Mouse (Mus musculus) hindbrain, postnatal 0 days (tissue): ENCODE data around the gene Chmp5. TPM values are rescaled to one million over a fixed set of nuclear protein-coding genes. Genes with fewer than 3 reads are reported as not detected.

Experiments
- ATAC-seq: fragments of 200-750 bp; cut with Nextera tagmentation; 2 replicates; pipeline ENCODE4 v1.8.0; 2017; ENCODE audit warnings: mild to moderate bottlenecking, moderate TSS enrichment, moderate library complexity
- DNase-seq: peaks from one replicate; pipeline ENCODE4 v3.0.0-alpha.2; 2015; ENCODE audit warnings: low spot score
- H3K27ac ChIP-seq: fragments of 300-500 bp; sonication (generic); 2 replicates; pipeline ENCODE4 v1.5.1; 2014; ENCODE audit warnings: mild to moderate bottlenecking
- H3K27me3 ChIP-seq: fragments of 300-500 bp; sonication (generic); 2 replicates; pipeline ENCODE4 v1.6.1; 2014; ENCODE audit warnings: low read length, mixed read lengths; ENCODE audit not compliant: insufficient read depth
- H3K36me3 ChIP-seq: fragments of 300-500 bp; sonication (generic); 2 replicates; pipeline ENCODE4 v1.6.1; 2014; ENCODE audit warnings: low read length, mixed read lengths; ENCODE audit not compliant: insufficient read depth
- H3K4me1 ChIP-seq: fragments of 300-500 bp; sonication (generic); 2 replicates; pipeline ENCODE4 v1.6.1; 2014; ENCODE audit warnings: antibody characterized with exemption, low read length, mixed read lengths; ENCODE audit not compliant: insufficient read depth
- H3K4me2 ChIP-seq: fragments of 300-500 bp; sonication (generic); 2 replicates; pipeline ENCODE4 v1.6.1; 2014; ENCODE audit warnings: low read depth, mild to moderate bottlenecking, low read length, moderate library complexity, mixed read lengths
- H3K4me3 ChIP-seq: fragments of 300-500 bp; sonication (generic); 2 replicates; pipeline ENCODE4 v1.5.1; 2014; ENCODE audit warnings: low read length
- H3K9ac ChIP-seq: fragments of 300-500 bp; sonication (generic); replicated peaks from 2 replicates; pipeline ENCODE4 v1.6.1; 2014; ENCODE audit warnings: mild to moderate bottlenecking, low read length, moderate library complexity, mixed read lengths
- H3K9me3 ChIP-seq: fragments of 300-500 bp; sonication (generic); 2 replicates; pipeline ENCODE4 v1.6.1; 2016; ENCODE audit warnings: low read length, mixed read lengths
- CTCF ChIP-seq: IDR thresholded peaks from 2 replicates; pipeline ENCODE4 v1.5.1; 2016; ENCODE audit warnings: antibody characterized with exemption, control low read depth, low read depth
- WGBS: fragments of 180-500 bp; shearing (Covaris S2); extraction: QIAGEN DNeasy Blood & Tissue Kit; methylation state at CpG from one replicate; pipeline ENCODE4 v1.1.7; 2014; 5-methylcytosine and 5-hydroxymethylcytosine counted together
- microRNA-seq, 2 experiments: library from miRNA; unstranded; fragments of <30 nt; microRNA quantifications; one replicate each; pipeline ENCODE4; 2016
- polyA plus RNA-seq: library from polyadenylated mRNA; unstranded; fragments of >200 nt; fragmentation: Nextera tagmentation; extraction: Ambion mirVana; gene quantifications from 2 replicates; pipeline ENCODE4 v1.2.1, GENCODE M21; 2015
- total RNA-seq: library from RNA; depleted of rRNA; stranded (reverse); fragments of >200 nt; gene quantifications from 2 replicates; pipeline ENCODE4 v1.2.3, GENCODE M21; 2014; rRNA removed

Chmp5 gene
- total and polyA plus RNA-seq, 2 experiments from 2014 or later: 37.0 to 131 TPM

- DNase-seq (no peak), ATAC-seq (no peak)
- peaks cover 73% of the 10 kb centered on the region for H3K36me3 ChIP-seq
- no peak overlapping the region for H3K4me2 ChIP-seq
- no peak overlapping the region for H3K27ac ChIP-seq
- H3K27me3 ChIP-seq: no peaks in the 10 kb centered on the region
- TF ChIP-seq CTCF: no peak
- no peak overlapping the region for H3K9ac ChIP-seq
- H3K9me3 ChIP-seq: no peaks in the 10 kb centered on the region
- H3K4me1 ChIP-seq: no peaks in the 10 kb centered on the region
- no peak overlapping the region for H3K4me3 ChIP-seq
- WGBS: 90% methylated on average over 9 of the region's 9 CpGs
These were observed 52.8 kb downstream of the Chmp5 start for GRCm38 (mm10) chr4:41000842-41001639.

- DNase-seq (no peak), ATAC-seq (no peak)
- Histone ChIP-seq H3K36me3 (peaks cover 62% of the 10 kb centered on the region), H3K27me3 (no peaks in the 10 kb centered on the region), H3K9ac (no peak overlapping the region), H3K9me3 (no peaks in the 10 kb centered on the region), H3K4me3 (no peak overlapping the region), H3K27ac (no peak overlapping the region), H3K4me2 (no peak overlapping the region), H3K4me1 (no peaks in the 10 kb centered on the region)
- WGBS: 92% methylated on average over 3 of the region's 3 CpGs
- no peak for TF ChIP-seq CTCF
These were observed 65.1 kb downstream of the Chmp5 start for GRCm38 (mm10) chr4:41013351-41013750.

Small RNA genes within 50 kb of the gene (microRNA-seq; reads per million reads assigned to microRNA genes)
- gene Mir3094: 4.2 to 7.2 reads per million in 2 experiments

Other genes with a start within 250 kb of the Chmp5 start
- 12.9 and 13.2 TPM in 2 replicates for gene Aptx, start 245.2 kb upstream of the Chmp5 start, total RNA-seq
- gene Aptx, start 245.2 kb upstream of the Chmp5 start, polyA plus RNA-seq: 36.0 and 38.3 TPM in 2 replicates
- gene Dnaja1, start 226.3 kb upstream of the Chmp5 start, total RNA-seq: 64.4 and 65.3 TPM in 2 replicates
- gene Dnaja1, start 226.3 kb upstream of the Chmp5 start, polyA plus RNA-seq: 634 and 637 TPM in 2 replicates
- 56.2 and 75.1 TPM in 2 replicates for gene Smu1, start 190.5 kb upstream of the Chmp5 start, total RNA-seq
- 104 and 111 TPM in 2 replicates for gene Smu1, start 190.5 kb upstream of the Chmp5 start, polyA plus RNA-seq
- gene B4galt1, start 94.4 kb upstream of the Chmp5 start, total RNA-seq: 14.5 and 14.8 TPM in 2 replicates
- 7.1 and 7.6 TPM in 2 replicates for gene B4galt1, start 94.4 kb upstream of the Chmp5 start, polyA plus RNA-seq
- not detected in 2 replicates for gene Spink4, start 28.4 kb upstream of the Chmp5 start, total RNA-seq
- not detected in 2 replicates for gene Spink4, start 28.4 kb upstream of the Chmp5 start, polyA plus RNA-seq
- gene Bag1, start 113 bp upstream of the Chmp5 start, total RNA-seq: 57.1 and 78.9 TPM in 2 replicates
- gene Bag1, start 113 bp upstream of the Chmp5 start, polyA plus RNA-seq: 183 and 195 TPM in 2 replicates
- 51.9 and 58.6 TPM in 2 replicates for gene Nfx1, start 22.5 kb downstream of the Chmp5 start, total RNA-seq
- 63.8 and 66.0 TPM in 2 replicates for gene Nfx1, start 22.5 kb downstream of the Chmp5 start, polyA plus RNA-seq
- gene Aqp7, start 99.7 kb downstream of the Chmp5 start, total RNA-seq: not detected in 2 replicates
- 0.06 TPM in 1 of 2 replicates, not detected in the other for gene Aqp7, start 99.7 kb downstream of the Chmp5 start, polyA plus RNA-seq
- 0.16 and 0.65 TPM in 2 replicates for gene Aqp3, start 149.8 kb downstream of the Chmp5 start, total RNA-seq
- gene Aqp3, start 149.8 kb downstream of the Chmp5 start, polyA plus RNA-seq: 0.19 and 0.29 TPM in 2 replicates
- gene Nol6, start 176.0 kb downstream of the Chmp5 start, total RNA-seq: 67.2 and 70.2 TPM in 2 replicates
- gene Nol6, start 176.0 kb downstream of the Chmp5 start, polyA plus RNA-seq: 28.4 and 32.4 TPM in 2 replicates
- 27.2 and 30.2 TPM in 2 replicates for gene Ube2r2, start 187.3 kb downstream of the Chmp5 start, total RNA-seq
- gene Ube2r2, start 187.3 kb downstream of the Chmp5 start, polyA plus RNA-seq: 47.5 and 47.9 TPM in 2 replicates